Mouse (Mus musculus) naive thymus-derived CD4-positive, alpha-beta T cell, adult 2 months (primary cell): ENCODE measurements around the gene St8sia1.

ENCODE experiments used
- DNase-seq: peaks from one replicate; pipeline ENCODE4 v3.0.0-alpha.2; 2011; ENCODE audit warnings: low read depth

St8sia1 gene

DNA sequence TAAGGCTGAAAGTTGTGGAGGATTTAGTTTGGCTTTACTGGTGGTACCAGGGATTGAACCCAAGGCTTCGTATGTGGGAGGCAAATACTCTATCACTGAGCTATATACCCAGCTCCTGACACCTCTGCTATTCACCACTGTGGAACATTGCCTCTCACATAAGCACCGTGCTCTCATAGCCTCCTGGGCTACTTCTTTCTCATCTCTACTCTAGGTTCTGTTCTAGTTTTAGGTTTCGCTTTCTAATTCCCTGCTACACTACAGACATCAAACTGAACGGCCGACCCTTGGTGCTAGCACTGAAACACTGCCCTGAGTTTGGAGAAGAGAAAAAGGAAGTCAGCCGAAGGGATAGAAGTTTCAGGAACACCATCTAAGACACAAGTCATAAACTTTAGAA lies 99.1 kb downstream of the St8sia1 start:
- peak; percentile 60 for DNase-seq

DNA sequence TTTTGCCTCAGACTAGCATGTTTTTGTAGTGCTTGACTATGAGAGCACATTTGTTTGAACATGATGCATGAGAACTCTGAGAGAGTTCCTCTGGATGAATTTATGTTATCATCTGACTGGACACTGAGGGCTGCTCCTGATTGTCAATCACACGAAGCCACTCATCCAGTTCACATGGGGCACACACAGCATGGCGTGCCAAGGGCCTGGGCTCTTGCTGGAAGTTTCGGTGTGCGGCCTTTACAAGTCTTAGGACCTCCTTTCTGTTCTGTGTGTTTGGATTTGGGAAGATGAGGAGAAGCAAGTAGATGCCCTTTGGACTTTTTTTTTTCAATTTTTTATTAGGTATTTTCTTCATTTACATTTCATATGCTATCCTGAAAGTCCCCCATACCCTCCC lies 100.4 kb downstream of the St8sia1 start:
- DNase-seq, result no peak

DNA sequence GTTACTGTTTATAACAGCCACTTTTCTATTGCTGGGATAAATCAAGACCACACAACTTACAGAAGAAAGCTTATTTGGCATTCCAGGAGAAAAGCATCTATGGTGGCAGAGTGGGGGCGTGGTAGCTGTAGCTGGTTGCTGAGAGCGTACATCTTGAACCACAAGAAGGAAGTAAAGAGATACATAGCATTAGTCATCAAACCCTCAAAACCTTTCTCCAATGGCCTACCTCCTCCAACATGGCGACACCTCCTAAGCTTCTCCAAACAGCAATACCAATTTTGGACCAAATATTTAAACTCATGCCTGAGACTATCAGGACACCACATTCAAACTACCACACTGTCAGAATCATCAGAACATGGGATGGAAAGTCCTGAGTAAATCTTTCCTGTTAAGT lies 102.0 kb downstream of the St8sia1 start:
- no peak for DNase-seq

DNA sequence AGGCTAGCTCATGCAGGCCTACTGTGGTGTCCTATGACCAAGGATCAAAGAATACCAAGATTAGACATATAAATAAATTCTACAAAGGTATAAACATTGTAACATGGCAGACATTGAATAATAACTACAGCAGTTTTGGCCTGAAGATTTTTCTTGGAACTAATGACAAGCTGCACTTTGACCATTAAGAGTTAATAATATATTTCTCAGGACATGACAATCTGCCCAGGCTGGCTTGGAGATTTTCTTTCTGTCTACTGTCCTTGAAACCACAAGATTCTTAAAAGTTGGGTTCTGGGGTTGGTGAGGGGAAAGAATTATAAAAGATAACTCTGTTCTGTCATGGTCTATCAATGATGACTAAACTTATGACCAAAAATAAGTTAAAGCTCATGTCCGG lies 103.9 kb downstream of the St8sia1 start:
- DNase-seq, result no peak

DNA sequence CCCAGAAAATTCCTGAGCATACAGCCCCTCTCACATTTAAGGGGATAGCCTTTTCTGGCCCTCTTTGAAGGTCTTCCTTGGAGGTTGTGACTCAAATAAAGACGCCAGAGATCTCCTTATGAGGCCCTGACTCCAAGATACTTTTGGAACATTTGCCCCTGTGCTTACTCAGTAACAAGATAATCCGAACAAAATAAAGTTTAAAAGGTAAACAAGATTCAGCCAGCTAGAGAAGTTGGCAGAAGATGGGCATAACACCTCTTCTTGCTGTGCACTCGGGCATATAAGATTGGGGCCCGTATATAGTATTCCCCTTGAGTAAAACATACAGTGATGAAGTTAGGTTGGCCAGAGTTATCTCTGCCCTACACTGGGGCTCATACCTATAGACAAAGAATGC lies 104.3 kb downstream of the St8sia1 start:
- no peak for DNase-seq

DNA sequence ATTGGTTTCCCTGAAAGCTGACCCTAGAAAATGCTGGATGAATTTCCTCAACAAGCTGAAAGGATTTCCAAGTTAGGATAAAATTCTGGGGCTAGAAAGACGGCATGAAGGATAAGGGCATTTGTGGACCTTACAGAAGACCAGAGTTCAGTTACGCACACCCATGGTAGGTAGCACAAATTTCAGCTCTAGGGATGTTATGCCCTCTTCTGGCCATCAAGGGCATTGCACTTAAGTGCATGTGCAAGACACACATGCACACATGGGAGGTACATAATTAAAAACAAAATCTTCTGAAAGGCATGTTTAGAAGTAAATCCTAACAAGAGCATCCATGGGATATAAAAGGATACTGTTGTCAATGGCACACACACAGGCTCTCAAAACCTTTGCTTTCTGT lies 105.3 kb downstream of the St8sia1 start:
- peak; percentile 64 for DNase-seq

DNA sequence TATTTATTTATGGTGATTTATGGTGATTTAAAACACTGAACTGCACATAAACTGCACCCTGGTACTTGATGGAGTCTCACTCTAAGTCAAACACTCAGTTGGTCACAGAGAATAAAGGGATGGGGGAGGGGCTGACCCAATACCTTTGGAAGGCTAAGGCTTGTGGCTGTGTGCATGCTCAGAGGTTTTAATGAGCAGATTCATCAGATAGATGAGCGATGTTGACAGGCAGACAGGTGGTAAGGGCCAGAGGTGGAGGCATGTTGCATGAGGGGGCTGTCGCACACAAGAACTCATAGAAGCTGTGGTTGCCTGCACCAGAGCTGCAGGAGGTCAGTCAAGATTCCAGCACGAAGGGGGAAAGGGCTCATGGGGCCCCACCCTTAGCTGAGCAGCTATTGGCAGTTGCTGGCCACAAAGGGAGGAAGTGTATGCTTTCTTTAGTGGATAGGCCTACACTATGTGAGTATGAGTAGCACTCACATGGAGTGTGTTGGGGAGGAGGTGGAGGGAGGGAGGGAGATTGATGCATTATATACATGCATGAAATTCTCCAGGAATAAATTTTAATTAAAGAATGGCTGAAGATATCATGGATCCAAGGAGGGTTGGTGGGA lies 107.9 kb downstream of the St8sia1 start:
- no peak for DNase-seq

DNA sequence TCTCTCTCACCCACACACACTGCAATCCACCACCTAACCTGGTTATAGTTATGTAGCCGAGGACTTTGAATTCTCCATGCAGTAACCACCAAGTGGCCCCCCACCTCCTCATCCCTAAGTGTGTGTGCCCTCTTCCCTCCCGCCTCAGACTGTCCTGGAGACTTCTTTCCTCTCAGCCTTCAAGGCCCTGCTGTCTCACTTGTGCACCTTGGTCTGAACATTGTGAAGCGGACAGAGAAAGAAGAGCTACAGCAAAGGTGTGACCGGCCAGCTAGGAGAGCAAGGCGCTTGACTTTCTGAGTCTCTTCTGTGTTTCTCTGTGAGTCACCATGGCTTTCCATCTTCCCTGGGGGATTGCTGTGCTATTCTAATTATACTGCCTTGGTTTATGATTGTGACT lies 108.5 kb downstream of the St8sia1 start:
- DNase-seq, result no peak

DNA sequence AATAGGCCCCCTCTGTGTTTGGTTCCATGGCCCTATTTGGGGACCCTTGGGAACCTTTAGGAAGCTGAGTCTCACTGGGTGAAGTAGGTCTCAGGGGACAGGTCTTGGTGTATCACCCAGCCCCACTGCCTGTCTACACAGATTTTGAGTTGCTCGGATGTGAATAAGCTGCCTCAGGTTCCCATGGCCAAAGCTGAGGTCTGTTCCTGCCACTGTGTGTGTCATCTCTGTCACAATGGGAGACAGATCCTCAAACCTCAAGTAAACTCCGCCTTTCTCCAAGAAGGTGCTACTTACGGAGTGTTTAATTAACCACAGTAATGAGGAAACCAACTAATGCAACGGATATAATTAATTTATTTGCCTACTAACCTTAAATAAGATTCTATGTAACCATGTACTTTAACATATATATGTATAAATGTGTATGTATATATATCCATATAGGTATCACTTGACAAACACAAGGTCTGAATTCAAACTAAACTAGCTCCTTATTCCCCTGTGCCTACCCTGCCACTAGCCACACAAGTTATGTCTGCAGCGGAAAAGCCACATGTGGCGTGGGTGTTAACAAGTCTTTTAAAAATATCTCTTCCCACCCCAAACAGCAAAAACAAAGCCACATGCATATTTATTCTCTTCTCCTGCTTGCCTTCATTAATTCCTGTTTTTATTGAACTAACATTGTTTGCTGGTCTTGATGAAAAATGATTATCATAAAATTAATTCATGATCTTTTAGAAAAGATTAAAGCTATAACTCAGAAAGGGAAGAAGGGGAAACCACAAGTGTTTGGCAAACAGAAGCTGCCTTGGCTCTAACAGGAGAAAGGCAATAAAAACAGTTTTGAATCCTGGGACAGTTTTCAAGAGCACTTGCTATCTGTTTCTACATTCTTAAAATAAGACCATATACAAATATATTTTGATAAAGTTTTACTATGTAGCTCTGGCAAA lies 111.6 kb downstream of the St8sia1 start:
- no peak for DNase-seq

DNA sequence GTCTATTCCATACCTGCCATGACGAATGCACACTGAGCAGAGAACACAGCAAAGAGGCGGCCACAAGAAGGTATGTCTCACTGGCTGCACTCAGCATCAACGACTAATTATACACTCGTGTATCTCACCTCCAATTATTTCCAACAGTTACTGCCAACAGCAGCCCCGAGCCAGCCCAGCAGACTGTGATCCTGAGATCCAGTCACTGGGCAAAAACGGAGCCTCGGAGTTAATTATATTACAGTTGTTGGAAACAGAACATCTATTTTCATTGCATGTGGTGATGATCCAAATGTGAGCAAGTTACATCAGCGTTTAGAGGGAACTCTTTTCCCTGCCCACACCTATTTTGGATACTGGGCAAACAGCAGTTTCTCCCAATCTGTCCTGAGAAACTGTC lies 113.8 kb downstream of the St8sia1 start:
- DNase-seq, result no peak

DNA sequence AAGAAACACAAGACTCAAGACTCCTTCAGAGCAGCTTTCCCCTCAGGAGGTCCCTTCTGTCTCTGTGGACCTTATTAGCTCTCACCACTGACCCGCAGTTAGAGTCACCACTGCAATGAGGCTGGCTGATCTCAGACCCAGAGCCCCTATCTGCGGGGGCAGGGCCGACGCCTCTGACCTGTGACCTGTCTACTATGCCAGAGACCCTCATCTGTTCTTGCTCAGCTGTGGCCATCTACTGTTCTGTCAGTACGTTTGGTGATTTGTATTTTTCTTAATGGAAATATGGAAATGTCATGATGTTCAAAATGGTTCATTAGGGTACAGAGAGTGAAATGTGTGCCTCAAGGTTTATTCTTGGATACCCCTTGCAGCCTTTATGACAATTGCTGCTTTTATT lies 114.9 kb downstream of the St8sia1 start:
- DNase-seq, result no peak

DNA sequence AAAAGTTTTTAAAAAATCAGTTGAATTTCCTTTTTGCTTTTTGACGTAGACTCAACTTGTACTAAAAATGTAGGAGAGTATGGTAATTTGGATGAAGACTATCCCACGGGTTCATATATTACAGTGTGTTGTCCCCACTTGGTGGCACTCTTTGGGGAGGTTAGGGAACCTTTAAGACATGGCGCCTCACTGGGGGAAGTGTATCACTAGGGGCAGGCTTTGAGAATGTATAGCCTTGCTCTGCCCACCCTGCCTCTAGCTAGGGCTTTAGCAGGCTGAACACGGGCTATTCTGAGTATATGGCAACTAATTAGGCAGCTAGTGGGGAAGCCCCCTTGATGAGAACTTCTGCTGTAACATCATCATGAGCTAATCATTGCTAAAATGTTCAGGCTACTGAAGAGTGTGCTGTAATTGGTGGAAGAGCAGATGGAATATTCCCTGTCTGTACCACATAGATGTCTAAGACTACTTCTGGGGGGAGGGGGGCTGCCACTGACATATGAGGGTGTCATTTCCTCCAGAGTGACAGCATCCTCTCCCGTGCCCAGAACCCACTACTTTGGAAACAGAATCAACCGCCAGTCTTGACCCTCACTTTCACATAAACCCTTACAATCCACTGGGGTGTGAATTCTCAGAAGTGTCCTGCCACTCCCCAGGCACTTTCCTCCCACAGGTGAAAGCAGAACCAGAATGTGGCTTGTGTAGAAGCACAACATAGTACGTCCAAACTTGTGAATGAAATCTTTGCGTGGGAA lies 116.2 kb downstream of the St8sia1 start:
- peak; percentile 44 for DNase-seq

DNA sequence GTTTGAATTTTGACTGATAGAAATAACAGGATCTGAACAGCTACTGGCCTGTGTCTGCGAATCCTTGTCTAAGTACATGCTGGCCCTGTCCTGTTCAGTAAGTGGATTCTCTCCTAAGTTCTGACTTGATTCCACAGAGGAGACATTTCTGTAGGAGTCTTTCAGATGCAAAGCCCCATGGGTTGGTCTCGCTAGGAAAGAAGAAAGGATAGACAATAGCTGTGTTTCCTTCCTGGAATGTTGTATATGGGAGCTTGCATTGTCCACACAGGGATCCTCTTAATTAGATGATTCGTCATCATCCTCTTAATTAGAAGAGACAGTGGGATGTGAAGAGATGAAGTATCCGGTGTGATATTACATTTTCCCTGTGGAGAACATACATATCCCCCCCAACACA lies 117.4 kb downstream of the St8sia1 start:
- DNase-seq, result no peak

DNA sequence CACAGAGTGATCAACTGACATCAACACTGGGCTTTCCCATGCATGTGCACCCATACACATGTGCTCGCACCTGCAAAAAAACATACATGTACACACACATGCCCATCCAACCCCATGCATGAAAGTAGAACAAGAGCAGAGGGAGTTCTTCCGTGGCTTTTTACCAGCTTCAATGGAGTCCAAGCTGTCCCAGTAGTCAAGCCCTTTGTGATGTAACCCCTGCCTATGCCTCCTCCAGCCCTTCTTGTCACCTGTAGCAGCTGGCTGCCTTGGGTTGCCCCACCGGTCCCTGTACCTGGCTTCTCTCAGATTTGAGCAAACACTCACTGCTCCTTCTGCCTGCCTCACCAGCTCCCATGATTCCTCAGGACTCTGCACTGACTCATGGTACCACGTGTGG lies 119.2 kb downstream of the St8sia1 start:
- DNase-seq, result no peak

DNA sequence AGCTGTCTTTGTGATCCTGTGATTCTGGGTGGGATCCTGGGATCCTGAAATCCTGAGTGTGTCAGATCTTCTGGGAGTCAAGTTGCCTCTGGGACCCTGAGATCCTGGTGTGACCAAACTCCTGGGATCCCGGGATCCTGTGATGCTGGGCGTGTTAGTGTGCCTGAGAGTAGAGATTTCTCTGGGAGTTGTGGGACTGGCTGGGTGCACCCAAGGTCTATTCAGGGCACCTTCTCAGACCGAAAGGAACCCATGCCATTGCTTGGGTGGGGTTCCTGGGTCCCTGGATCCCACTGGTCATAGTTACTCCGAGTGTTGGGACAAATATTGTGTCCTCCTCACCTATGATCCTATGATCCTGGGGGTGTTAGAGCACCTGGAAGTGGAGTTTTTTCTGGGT lies 120.2 kb downstream of the St8sia1 start:
- no peak for DNase-seq

DNA sequence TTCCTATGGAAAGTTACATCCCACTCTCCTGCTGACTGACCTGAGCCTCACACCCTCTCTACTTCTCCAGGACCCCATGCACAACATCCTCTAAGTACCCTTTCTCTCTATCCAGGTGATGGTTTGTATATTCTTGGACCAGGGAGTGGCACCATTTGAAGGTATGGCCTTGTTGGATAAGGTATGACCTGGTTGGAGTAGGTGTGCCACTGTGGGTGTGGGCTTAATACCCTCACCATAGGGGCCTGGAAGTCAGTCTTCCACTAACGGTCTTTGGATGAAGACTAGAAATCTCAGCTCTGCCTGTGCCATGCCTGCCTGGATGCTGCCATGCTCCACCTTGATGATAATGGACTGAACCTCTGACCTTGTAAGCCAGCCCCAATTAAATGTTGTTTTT lies 125.8 kb downstream of the St8sia1 start:
- no peak for DNase-seq

DNA sequence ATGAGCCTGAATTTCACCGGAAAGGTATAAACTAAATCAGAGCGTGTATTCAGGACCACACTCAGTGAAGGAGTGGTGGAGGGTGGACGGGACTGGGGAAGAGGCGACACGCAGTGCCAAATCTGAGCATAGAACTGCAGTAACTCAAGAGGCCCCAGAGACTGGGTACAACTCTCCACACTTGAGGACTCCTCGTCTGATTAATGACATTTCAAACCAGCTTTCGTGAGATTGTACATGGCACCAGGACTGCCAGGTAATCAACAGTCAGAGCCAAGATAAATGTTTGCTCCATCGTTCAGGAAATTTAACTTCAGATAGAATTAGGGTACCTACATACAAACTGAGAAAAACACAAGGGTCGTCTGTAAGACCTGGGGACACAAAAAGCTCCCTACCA lies 126.9 kb downstream of the St8sia1 start:
- no peak for DNase-seq

DNA sequence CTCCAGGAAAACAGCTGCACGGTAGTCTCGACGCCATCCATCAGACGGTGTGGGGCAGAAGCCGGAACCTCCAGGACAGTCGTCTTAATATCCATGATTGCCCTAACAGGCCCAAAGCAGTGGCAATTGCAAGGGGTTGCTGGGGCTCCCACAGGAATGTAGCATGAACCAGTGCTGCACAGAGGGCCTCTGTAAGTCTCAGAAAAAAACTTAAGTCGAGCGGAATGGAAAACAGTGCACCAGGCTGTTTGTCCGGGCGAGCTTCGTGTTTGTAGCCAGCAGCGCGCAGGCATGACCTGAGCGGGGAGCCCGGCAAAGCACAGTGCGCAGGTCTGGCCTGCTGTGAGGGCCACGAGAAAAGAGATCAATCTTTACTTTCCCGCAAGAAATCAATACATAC lies 128.5 kb downstream of the St8sia1 start:
- no peak for DNase-seq

DNA sequence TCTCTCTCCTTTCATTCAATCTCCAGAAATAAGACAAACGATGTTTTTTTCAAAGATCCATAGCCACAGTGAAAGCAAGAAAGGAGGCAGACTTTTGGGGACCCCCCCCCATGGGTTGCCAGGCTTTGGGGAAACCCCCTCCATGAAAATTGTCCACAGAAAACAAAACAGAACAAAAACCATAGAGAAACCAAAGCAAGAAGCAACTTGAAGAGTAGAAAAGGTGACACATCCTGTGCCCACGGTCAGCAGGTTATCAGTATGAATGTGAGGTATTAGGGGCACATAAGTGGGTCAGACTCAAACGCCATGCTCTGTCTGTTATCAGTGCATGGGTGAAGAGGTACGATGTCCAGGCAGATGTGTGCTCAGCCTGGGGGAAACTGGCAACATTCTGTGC lies 129.3 kb downstream of the St8sia1 start:
- DNase-seq, result no peak

DNA sequence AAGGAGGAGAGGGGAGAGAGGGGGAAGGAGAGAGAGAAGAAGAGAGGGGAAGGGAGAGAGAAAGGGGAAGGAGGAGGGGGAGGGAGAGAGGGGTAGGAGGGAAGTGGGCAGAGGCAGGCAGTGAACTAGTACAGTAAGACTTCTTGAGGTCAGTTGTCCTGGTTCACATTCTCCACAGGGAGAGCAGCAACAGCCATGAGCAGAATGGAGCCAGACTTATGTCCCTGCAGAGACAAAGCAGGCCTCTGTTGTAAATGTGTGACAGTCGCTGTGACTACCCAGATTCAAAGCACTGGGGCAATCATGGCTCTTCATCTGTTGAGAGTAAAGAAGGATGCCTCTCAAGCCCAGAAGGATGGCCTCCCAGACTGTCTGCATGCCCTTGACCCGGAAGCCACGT lies 132.5 kb downstream of the St8sia1 start:
- DNase-seq, result no peak

DNA sequence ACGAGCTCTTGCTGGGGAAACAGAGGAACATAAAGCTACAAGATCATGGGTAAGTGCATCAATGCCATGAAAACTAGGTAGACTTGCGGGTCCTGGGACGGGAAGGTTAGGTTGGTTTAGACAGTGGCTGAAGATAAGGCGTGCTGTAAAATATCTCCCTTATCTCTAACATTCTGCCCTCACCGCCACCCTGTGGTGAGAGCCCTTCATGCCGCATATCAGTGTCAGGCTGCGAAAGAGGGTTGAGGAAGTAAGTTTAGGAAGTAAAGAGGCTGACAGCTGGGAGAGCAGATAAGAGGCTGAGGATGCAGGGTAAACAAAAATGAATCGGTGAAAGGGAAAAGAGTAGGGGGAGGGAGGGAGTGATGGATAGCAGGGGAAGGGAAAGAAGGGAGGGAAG lies 133.0 kb downstream of the St8sia1 start:
- DNase-seq, result peak; percentile 45

DNA sequence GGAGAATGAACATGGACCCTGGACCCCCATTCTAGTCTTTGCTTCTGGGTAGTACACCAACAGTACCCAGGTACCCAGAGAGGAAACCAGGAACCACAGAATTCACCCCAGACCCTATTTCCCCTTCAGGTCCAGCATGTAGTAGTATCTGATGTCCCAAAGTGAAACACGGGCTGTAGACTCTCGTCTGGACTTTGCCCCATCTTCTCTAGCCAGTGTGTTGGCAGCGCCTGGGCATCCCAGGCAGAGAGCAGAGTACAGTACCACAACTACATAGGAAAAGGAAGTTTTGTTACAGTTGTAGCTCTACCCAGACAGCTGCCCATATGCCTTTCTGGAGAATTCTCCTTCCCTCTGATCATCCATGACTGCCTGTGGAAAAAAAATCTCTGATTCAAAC lies 134.0 kb downstream of the St8sia1 start:
- DNase-seq, result no peak

DNA sequence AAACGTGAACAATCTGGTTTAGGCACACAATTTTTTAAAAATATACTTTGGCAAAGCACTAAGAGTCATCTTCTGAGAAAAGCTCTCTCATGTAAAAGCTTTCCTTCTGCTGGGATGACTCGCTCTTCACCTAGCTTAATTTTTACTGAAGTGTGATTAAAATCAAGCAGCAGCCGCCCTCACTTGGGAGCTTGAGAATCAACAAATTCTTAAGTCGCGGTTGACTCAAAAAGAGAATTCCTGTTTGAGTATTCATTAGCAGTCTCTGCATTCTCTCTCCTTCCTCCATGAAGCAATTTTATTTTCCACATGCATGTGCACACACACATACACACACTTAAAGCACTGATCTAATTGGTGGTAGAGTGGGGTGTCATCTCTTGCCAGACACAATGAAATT lies 138.8 kb downstream of the St8sia1 start:
- DNase-seq, result no peak
